8 mouse cellular contexts compared by ENCODE assay signal in genomic region chr17:21534460-21535095, GRCm38 (mm10). TPM values are rescaled to one million over a fixed set of nuclear protein-coding genes. Genes with fewer than 3 reads are reported as not detected.
DNase-seq lines count a peak whose midpoint lies in the region; ATAC-seq and TF ChIP-seq lines count a peak whose summit lies in the region.

No protein-coding gene starts in this region.

- no peaks in the 10 kb centered on the region for H3K9me3 ChIP-seq in hindbrain, embryonic 11.5 days (ENCODE audit: control insufficient read depth, low read length)

- peak overlapping the region; percentile 62; the same call in 1 of the 2 replicates for H3K4me3 ChIP-seq in layer of hippocampus, adult 2 months
- H3K4me3 ChIP-seq in embryonic fibroblast, embryonic 13.5 days (ENCODE audit: insufficient read depth, low read length): no peak overlapping the region
- no peak overlapping the region for H3K4me3 ChIP-seq in hindbrain, embryonic 11.5 days (ENCODE audit: low read depth, low read length)
- H3K4me3 ChIP-seq in left cerebral cortex, adult 2 months: peak overlapping the region; percentile 61; the same call in 1 of the 2 replicates

- intact Hi-C loops in left cerebral cortex, adult 2 months (cut with DNase I): loop anchor here (1.0 to 10.0 kb wide), 3 partner anchors 18 to 590 kb away; partner anchors contain the start of genes Ppp2r1a and Zfp54

- WGBS in hindbrain, embryonic 11.5 days: 28% methylated on average over 4 of the region's 4 CpGs

- no peak overlapping the region for H3K4me2 ChIP-seq in hindbrain, embryonic 11.5 days (replicated peaks; ENCODE audit: low read depth, low read length)

- H3K36me3 ChIP-seq in hindbrain, embryonic 11.5 days (ENCODE audit: control insufficient read depth, insufficient read depth, low read length): no peaks in the 10 kb centered on the region

- no peak overlapping the region for H3K9ac ChIP-seq in hindbrain, embryonic 11.5 days (ENCODE audit: low read depth, low read length)

- peak; percentile 83 for TF ChIP-seq CTCF in layer of hippocampus, adult 2 months (conservative IDR thresholded peaks at IDR 0.05)
- 0 out of 2 replicates have a peak, but pooled peaks have one; percentile 8 for TF ChIP-seq CTCF in embryonic fibroblast, embryonic 13.5 days (IDR thresholded peaks at IDR 0.05; ENCODE audit: borderline replicate concordance, insufficient read depth, low read length)
- peak; percentile 75 for TF ChIP-seq CTCF in left cerebral cortex, adult 2 months (IDR thresholded peaks at IDR 0.05)

- no peaks in the 10 kb centered on the region for H3K27me3 ChIP-seq in hindbrain, embryonic 11.5 days (ENCODE audit: control insufficient read depth, insufficient read depth, low read length)

- peak overlapping the region; percentile 82 for H3K27ac ChIP-seq in layer of hippocampus, adult 2 months
- peak overlapping the region; percentile 87 for H3K27ac ChIP-seq in embryonic fibroblast, embryonic 13.5 days (ENCODE audit: insufficient read depth, low read length)
- H3K27ac ChIP-seq in hindbrain, embryonic 11.5 days (ENCODE audit: low read depth, low read length): no peak overlapping the region
- H3K27ac ChIP-seq in left cerebral cortex, adult 2 months: peak overlapping the region; percentile 72; the same call in 1 of the 2 replicates

- H3K4me1 ChIP-seq in embryonic fibroblast, embryonic 13.5 days (ENCODE audit: control insufficient read depth, insufficient read depth, low read length): peaks cover 6% of the 10 kb centered on the region
- no peaks in the 10 kb centered on the region for H3K4me1 ChIP-seq in hindbrain, embryonic 11.5 days (replicated peaks; ENCODE audit: control insufficient read depth, insufficient read depth, low read length)

- DNase-seq in layer of hippocampus, adult 2 months (ENCODE audit: low spot score in 2 of 2): peak; percentile 70 to 83
- DNase-seq in layer of hippocampus, postnatal 25 days (ENCODE audit: extremely low spot score in 1 of 2, low spot score in 1 of 2): no peak
- peak; percentile 92 for DNase-seq in brain, adult 2 months (ENCODE audit: low read depth, low spot score)
- DNase-seq in hindbrain, embryonic 11.5 days (ENCODE audit: low spot score): peak; percentile 76
- DNase-seq in left cerebral cortex, adult 2 months (ENCODE audit: extremely low spot score in 1 of 2, low spot score in 2 of 2): peak in 1 of 2 experiments; percentile 27
- peak; percentile 85 for DNase-seq in mesoderm, embryonic 11.5 days (ENCODE audit: low read depth, low spot score)
- DNase-seq in telencephalon, adult 2 months (ENCODE audit: low read depth, low spot score): peak; percentile 84

- peak; percentile 32 for ATAC-seq in hindbrain, embryonic 11.5 days (ENCODE audit: low FRiP score)

- TF ChIP-seq POLR2A in embryonic fibroblast, embryonic 13.5 days (IDR thresholded peaks at IDR 0.05; ENCODE audit: low read depth, low read length): peak; percentile 22; the same call in 1 of the 2 replicates

RNA-seq across cellular contexts. Expression of gene Zfp52, which starts 0.8 kb away (rescaled TPM):
- total RNA-seq in layer of hippocampus, adult 2 months (2021): 1 to 10 TPM; 5.7 to 7.4 TPM
- 1 to 10 TPM; 6.0 to 6.7 TPM for total RNA-seq in layer of hippocampus, postnatal 25 days (2021)
- polyA plus RNA-seq in embryonic fibroblast, embryonic 13.5 days (2011; ENCODE audit: insufficient read length, low read depth, missing spikeins): 17.9 and 29.4 TPM in 2 replicates
- 2.1 and 2.9 TPM in 2 replicates for polyA plus RNA-seq in hindbrain, embryonic 11.5 days (2014; fragmentation: Nextera tagmentation; extraction: Ambion mirVana)
- total RNA-seq in left cerebral cortex, adult 2 months (2021): 1 to 10 TPM; 6.5 to 6.8 TPM

RNA-seq across cellular contexts. Expression of gene Zfp948, which starts 32.2 kb away (rescaled TPM):
- total RNA-seq in layer of hippocampus, adult 2 months (2021): 10 to 100 TPM; 11.0 to 12.2 TPM
- 10 to 100 TPM; 11.8 to 13.0 TPM for total RNA-seq in layer of hippocampus, postnatal 25 days (2021)
- 23.9 and 28.2 TPM in 2 replicates for polyA plus RNA-seq in embryonic fibroblast, embryonic 13.5 days (2011; ENCODE audit: insufficient read length, low read depth, missing spikeins)
- 19.0 and 21.1 TPM in 2 replicates for polyA plus RNA-seq in hindbrain, embryonic 11.5 days (2014; fragmentation: Nextera tagmentation; extraction: Ambion mirVana)
- 10 to 100 TPM in 1 of 2 experiments, 1 to 10 TPM in 1; 9.8 to 18.1 TPM for total RNA-seq in left cerebral cortex, adult 2 months (2021)

RNA-seq across cellular contexts. Expression of gene Zfp53, which starts 45.8 kb away (rescaled TPM):
- total RNA-seq in layer of hippocampus, adult 2 months (2021): 1 to 10 TPM; 5.0 to 5.7 TPM
- total RNA-seq in layer of hippocampus, postnatal 25 days (2021): 1 to 10 TPM; 4.2 TPM
- 10.8 and 14.7 TPM in 2 replicates for polyA plus RNA-seq in embryonic fibroblast, embryonic 13.5 days (2011; ENCODE audit: insufficient read length, low read depth, missing spikeins)
- 8.6 and 10.5 TPM in 2 replicates for polyA plus RNA-seq in hindbrain, embryonic 11.5 days (2014; fragmentation: Nextera tagmentation; extraction: Ambion mirVana)
- total RNA-seq in left cerebral cortex, adult 2 months (2021): 1 to 10 TPM; 4.0 to 5.1 TPM

Comparison
In these comparisons a context has a peak if more than half of its experiments do, and no peak if none do; other contexts are left out.
1. DNase-seq: peak in layer of hippocampus, adult 2 months (2 of 2), brain, adult 2 months (single experiment), hindbrain, embryonic 11.5 days (single experiment), mesoderm, embryonic 11.5 days (single experiment) and telencephalon, adult 2 months (single experiment); none in layer of hippocampus, postnatal 25 days (0 of 2).
2. H3K4me3 ChIP-seq: peak in layer of hippocampus, adult 2 months (single experiment) and left cerebral cortex, adult 2 months (single experiment); none in embryonic fibroblast, embryonic 13.5 days (single experiment) and hindbrain, embryonic 11.5 days (single experiment).
3. CTCF ChIP-seq: peak in every context shown above with its lines; median percentile 83 in layer of hippocampus, adult 2 months; 75 in left cerebral cortex, adult 2 months; 8 in embryonic fibroblast, embryonic 13.5 days.